Mouse (Mus musculus) v-Abl transformed pro-B cells (cell line): ENCODE data around the gene Ankrd35.

Experiments
- in situ Hi-C, 2 experiments: fragments of 400-800 bp; cut with MboI; formaldehyde crosslinking; loops; one replicate each; pipeline ENCODE4 v1.15.1; 2025; ENCODE audit not compliant: unreplicated experiment in 2 of 2

The Ankrd35 gene

DNA sequence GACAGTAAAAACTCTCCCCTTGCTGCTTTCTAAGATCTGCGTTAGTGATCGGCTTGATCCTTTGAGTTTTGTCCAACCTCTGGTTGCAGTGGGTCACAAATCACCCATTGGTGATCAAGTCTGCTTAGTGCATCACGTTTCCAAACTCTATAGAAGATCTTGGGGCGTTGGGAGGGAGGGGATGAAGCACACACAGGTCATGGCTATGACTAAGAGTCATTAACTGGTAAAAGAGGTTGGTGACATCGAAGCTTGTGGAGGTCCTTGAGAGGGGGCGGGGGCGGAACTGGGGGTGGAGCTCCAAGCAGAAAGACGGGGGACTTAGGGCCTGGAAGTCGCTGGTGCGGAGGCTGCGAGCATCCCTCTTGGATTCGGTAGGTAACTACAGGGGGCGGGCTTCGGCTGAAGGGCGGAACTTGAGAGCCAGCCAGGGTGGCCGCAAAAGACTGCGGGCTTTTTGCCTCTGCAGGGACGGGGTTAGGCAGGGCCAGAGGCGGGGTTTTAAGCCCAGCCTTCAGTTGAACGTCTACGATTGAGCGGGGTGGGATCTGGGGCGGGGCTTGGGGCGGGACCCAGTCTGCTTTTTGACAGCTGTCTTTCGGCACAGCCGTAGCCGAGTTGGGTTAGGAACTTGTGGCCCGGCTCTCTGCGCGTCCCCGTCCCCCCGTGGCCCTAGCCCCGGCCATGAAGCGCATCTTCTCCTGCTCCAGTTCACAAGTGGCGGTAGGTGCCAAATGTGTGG lies at the start of gene Ankrd35:
Gene Ankrd35 (plus strand): TSS at position 405 of the 742 bp plus-strand sequence.
- in situ Hi-C loops: loop anchor here in 1 of 2 experiments (5.0 kb wide), 1 partner anchor 32 kb away; no protein-coding TSS in a partner anchor

DNA sequence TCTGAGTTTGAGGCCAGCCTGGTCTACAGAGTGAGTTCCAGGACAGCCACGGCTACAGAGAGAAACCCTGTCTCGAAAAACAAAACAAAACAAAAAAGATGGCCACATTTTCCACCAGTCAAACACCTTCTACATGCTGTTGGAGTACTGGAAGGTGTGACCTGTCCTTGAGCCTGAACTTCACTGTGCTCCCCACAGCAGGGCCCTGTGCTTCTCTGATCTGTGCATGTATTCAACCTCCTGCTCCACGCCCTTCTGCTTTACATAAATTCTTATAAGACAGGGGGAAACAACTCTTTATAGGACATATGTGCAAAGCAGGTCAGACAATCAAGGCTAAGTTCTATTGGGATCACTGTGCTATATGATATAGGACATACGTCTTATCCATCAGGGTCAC lies 46.7 kb upstream of the Ankrd35 start:
- in situ Hi-C loops: no loop called here

DNA sequence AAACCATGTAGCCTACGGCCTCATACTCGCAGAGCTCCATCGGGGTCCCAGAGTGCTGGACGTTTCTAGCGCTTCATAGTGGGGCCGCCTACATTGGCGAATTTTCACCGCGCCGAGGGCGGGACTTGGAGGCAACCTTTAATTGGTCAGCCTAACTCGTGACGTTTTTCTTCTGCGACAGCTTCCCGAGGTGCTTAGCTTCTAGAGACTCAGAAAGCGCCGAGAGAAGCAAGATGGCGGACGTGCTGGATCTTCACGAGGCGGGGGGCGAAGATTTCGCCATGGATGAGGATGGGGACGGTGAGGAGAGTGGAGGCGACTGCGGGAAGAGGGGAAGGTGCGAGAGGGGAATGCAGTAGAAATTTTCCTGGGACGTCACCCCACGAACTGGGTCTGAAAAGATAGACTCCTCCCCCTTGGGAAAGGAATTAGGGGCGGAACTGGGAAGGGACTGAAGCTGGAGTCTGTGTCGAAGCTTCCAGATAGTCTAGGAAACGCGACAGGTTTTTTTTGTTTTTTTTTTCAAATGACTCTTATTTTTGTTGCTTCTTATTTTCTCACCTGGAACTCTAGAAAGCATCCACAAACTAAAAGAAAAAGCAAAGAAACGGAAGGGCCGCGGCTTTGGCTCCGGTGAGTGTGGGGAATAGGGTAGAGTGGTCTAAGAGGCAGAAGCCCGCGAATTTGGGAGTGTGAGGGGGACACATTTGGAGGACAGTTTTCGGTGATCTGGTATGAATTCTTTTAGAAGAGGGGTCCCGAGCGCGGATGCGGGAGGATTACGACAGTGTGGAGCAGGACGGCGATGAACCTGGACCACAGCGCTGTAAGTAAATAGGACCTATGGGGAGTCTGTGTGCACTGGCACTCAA lies 40.0 kb upstream of the Ankrd35 start, which contains the start of gene Rbm8a:
Gene Rbm8a (plus strand): TSS at position 205 of the 872 bp plus-strand sequence.
- in situ Hi-C loops: loop anchor here (5.0 to 25.0 kb wide), 2 partner anchors 48 to 343 kb away; partner anchors contain the start of gene Fcgr1 (in 2 of the 2)

DNA sequence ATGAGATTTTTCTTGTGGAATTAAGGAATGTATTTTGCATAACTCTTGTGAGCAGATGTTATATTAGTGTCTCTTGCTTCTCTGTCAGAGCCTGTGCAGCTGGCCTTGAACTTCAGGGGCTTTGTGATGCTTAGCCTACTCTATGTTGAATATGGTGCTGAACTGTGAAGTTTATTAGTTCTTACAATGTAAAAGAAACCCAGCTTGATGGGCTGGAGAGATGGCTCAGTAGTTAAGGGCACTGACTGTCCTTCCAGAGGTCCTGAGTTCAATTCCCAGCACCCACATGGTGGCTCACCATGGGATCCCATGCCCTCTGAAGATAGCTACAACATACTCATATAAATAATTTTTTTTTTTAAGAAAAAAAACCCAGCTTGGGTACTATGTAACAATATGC lies 37.9 kb upstream of the Ankrd35 start:
- in situ Hi-C loops: loop anchor here (5.0 to 25.0 kb wide), 2 partner anchors 50 to 345 kb away; partner anchors contain the start of gene Fcgr1 (in 2 of the 2)

DNA sequence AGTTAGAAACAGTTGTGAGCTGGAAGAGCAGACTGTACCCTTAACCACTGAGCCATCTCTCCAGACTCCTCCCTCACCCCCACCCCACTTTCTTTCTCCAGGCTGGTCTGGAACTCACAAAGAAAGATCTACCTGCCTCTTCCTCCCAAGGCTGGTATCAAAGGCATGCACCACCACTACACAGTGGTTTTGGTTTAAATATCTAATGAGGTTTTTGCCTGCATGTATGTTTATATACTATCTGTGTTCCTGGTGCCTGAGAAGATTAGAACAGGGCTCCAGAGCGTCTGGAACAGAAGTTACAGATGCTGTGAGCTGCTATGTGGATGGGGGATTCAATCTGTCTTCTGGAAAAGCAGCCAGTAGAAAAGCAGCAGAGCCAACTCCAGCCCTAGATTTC lies 35.9 kb upstream of the Ankrd35 start:
- in situ Hi-C loops: loop anchor here (5.0 to 25.0 kb wide), 2 partner anchors 52 to 347 kb away; partner anchors contain the start of gene Fcgr1 (in 2 of the 2)

DNA sequence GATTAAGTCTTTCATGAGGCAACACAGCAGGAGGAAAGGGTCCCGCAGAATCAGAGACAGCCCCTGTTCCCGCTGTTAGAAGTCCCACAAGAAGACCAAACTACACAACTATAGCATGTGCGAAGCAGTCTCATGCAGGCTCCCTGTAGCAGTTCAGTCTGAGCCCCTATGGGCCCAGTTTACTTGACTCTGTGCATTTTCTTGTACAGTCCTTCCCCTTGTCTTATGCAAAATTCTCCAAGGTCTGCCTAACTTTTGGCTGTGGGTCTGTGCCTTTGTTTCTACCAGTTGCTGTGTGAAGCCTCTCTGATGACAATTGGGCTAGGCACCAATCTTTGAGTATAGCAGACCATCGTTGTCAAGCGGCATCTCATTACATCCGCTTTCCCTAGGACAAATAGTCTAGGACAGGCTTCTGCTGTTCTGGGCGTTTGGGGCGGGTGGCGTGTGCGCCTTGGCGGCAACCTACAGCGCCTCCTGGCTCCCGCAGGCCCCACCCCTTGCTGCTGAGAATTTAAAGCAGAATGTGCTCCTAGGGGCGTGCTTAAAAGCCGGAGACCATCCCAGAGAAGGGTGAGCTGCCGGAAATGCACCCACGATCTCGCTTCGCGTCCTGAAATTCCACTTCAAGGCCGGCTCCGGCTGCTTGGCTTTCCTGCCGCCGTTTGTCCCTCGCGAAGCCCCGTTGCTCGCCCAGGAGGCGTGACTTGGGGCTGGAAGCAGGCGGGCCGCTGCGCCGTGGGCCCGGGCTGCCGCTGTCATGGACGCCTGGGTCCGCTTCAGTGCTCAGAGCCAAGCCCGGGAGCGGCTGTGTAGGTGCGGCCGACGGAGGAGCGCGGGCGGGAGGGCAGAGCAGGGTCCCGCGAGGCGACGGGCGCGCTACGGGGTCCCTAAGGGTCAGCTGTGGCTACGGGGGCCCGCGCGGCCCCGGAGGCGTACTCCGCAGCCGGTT lies 34.7 kb upstream of the Ankrd35 start, which contains the start of the genes Pex11b and Gm42957:
Gene Pex11b (plus strand): TSS at position 449 of the 952 bp plus-strand sequence.
Gene Gm42957 (plus strand): TSS at position 547 of the 952 bp plus-strand sequence.
- in situ Hi-C loops: loop anchor here (5.0 to 25.0 kb wide), 2 partner anchors 53 to 348 kb away; partner anchors contain the start of gene Fcgr1 (in 2 of the 2)

DNA sequence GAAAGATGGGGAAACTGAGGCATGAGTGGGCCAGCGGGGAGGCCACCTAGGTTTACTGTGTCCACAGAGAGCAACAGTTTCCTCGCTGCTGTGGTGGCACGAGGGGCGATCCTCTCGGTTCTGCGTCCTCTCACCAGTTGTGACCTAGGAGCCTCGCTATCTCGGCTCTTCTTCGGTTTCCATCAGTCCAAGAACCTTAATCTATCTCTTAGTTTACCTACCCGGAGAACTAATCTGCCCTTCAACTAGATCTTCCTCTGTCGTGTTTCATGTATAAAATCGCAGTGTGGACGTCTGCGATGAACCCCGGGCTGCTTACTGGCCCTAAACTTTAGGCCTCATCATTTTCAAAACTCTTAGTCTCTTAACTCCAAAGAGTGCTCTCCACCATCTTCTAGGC lies 34.0 kb upstream of the Ankrd35 start:
- in situ Hi-C loops: loop anchor here (25.0 kb wide), 1 partner anchor 349 kb away; the partner anchor contains the start of gene Fcgr1 (in 2 of the 2)

DNA sequence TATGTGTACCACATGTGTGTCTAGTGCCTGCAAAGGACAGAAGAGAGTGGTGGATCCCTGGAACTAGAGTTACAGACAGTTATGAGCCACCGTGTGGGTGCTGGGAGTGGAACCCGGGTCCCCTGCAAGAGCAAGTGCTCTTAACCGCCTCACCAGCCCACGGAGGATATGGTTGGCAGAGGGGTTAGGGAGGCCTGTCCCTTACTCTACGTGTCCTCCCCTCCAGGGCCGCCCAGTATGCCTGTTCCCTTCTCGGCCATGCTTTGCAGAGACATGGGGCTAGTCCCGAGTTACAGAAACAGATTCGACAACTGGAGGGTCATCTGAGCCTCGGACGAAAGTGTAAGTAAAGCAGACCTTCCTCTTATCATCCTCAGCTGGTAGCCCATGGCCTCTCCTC lies 33.5 kb upstream of the Ankrd35 start:
- in situ Hi-C loops: loop anchor here (25.0 kb wide), 1 partner anchor 349 kb away; the partner anchor contains the start of gene Fcgr1 (in 2 of the 2)

DNA sequence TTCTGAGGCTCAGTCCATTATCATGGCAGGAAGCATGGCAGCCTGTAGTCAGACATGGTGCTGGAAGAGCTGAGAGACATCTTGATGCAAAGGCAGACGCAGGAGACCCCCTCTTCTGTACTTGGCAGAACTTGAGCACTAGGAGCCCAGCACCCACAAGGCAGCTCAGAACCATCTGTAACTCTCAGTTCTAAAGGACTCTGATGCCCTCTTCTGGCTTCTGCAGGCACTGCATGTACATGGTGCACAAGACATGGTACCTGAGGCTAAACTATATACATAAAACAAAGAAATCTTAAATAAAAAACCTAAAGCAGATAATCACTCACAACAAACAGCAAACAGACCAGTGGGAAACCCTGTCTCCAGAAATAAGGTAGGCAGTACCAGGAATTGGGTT lies 30.7 kb upstream of the Ankrd35 start:
- in situ Hi-C loops: loop anchor here (25.0 kb wide), 1 partner anchor 352 kb away; the partner anchor contains the start of gene Fcgr1 (in 2 of the 2)

DNA sequence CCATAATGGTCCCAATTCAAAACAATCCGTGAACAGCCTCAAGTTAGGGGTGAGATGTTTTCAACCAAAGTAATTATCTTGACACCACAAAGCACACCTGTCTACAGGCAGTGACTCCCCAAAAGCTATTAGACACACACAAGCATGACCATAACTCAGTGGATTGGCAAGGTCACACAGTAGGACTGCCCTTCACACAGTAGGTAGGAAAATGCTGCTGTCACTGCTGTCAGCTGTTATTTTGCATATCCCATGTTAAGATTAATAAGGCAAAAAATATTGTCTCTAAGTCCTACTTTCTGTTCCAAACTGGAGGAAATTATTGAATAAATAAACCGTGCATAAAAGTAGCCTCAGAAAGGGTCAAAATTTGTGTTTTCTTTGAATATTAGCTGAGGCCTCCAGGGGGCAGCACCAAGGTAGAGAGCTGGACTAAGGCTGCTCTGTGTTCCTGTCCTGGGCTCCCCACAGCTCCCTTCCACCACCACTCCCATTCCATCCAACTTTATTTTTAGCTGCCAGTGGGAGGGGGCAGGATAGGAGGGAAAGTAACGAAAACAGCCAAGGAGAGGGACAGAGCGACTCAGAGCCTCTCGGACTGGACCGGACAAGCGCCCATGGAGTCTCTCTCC lies 24.8 kb upstream of the Ankrd35 start, which contains the start of gene Itga10:
Gene Itga10 (plus strand): TSS at position 567 of the 632 bp plus-strand sequence.
- in situ Hi-C loops: loop anchor here (5.0 to 25.0 kb wide), 2 partner anchors 57 to 358 kb away; partner anchors contain the start of gene Fcgr1 (in 2 of the 2)

DNA sequence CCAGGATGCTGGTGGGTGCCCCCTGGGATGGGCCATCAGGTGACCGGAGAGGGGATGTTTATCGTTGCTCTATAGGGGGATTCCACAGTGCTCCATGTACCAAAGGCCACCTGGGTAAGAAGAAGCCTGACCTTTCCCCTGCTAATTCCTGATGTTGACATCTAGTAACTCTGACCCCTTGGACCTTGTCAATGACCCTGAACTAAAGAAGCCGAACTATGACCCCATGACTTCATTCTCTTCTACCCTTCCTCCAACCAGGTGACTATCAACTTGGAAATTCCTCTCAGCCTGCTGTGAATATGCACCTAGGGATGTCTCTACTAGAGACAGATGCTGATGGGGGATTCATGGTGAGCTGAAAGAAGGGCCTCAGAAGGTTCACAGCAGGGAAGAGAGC lies 22.6 kb upstream of the Ankrd35 start:
- in situ Hi-C loops: loop anchor here (5.0 to 25.0 kb wide), 2 partner anchors 55 to 360 kb away; partner anchors contain the start of gene Fcgr1 (in 2 of the 2)

DNA sequence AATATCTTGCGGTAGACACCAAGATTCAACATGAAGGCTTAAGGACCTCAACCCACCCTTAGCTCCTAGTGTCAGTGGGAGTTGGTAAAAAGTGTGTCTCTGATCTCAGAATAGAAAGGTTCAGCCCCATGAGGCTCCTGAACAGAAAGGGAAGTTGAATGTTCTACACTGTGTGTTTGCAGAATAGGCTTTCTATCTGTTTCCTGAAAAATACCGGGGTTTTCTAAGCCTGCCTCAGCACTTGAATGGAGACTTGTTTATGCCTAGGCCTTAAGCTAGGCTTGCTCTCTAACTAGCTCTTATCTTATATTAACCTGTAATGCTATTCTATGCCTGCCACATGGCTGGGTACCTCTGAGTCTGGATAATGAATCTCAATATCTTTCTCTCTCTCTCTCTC lies 9.0 kb upstream of the Ankrd35 start:
- in situ Hi-C loops: no loop called here

DNA sequence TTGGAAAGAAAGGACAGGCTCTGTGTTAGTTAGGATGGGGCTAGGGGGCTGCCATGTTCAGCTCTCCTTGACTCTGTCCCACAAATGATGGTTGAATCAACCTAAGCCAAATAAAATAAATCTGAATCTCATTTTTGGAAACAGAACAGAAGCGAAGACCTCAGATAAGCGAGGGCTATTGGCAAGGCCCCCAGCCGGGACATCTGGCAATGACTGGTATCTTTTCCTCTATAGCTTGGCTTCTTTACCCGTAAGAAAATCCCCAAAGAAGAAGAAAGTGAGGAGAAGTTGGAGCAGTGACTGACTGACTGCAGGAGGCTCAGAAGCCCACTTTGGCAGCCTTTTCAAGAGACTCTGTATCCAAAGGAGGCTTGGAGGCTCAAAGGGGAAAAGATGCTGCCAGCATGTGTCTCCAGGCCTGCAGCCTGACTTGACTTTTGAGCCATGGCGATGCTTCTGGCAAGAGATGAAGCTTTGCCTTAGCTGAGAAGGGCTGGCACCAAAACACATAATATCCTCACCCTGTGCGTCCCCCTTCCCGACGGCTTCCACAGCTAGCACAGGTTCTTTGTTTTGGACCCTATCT lies 7.1 kb upstream of the Ankrd35 start:
- in situ Hi-C loops: no loop called here

DNA sequence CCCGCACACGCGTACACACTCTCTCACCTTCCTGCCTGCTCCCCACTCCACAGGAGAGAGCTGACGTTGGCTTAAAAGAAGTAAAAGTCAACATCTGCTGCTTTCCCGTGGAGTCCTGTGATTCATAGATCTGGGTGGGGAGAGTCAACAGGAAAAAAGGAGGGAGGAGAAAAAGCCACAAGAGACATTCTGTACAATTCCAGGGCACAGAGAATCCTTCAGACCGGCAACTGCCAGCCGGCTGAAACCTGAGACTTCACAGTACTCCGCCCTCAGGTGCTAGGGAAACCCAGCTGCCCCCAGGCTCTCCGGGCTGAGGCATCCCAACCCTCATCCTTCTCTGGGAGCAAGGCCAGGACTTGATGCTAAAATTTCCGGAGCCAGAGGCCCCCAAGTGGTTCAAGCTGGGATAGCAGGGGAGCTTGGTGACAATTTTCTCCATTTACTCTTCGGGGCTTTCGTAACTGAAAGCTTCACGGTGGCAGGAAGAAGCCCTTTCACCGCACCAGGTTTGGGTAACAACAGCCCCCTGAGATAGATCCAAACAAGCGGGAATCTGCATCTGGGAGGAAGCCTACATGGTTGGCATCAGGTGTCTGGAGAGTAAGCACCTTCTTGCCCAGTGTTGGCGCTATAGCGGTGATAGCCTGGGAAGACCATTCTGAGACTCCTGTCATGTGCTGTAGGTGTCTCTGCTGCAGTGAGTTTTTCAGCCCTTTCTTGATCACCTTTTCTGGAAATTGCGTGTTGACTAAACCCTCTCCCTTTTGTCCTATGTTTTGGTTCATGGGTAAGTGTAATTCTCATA lies 6.3 kb upstream of the Ankrd35 start:
- in situ Hi-C loops: no loop called here

DNA sequence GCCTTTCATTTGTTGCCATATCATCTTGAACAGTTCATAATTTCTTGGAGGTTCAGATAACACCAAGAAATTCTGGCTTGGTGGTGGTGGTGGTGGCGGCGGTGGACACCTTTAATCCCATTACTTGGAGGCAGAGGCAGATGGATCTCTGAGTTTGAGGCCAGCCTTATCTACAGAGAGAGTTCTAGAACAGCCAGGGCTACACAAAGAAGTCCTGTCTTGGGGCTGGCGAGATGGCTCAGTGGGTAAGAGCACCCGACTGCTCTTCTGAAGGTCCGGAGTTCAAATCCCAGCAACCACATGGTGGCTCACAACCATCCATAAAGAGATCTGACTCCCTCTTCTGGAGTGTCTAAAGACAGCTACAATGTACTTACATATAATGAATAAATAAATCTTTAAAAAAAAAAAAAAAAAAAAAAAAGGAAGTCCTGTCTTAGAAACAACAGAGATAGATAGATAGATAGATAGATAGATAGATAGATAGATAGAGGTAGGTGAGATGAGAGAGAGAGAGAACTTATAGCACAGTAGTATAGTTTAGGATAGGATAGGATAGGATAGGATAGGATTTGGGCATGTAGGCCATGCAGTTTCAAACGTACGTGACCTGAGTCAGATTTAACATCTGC lies 4.1 kb upstream of the Ankrd35 start:
- in situ Hi-C loops: loop anchor here in 1 of 2 experiments (5.0 kb wide), 1 partner anchor 36 kb away; no protein-coding TSS in a partner anchor

DNA sequence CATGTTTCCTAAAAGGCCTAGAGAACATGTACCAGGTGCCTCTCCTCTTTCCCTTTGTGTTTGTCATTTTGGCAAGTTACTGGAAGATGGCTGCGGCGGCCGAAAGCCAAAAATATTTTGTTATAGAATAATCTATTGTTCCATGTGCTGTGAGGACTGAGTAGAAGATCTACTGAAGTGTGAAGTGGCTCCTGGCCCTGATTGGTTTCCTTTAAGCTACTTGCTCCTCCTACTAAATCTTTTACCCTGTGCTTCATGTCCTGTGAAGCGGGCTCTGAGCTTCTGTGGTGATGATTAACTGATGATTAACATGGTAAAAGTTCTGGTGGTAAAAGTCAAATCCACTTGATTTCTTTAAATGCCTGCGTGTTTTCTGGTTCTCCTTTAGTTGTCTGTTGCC lies 3.0 kb upstream of the Ankrd35 start:
- in situ Hi-C loops: loop anchor here in 1 of 2 experiments (5.0 kb wide), 1 partner anchor 35 kb away; no protein-coding TSS in a partner anchor

DNA sequence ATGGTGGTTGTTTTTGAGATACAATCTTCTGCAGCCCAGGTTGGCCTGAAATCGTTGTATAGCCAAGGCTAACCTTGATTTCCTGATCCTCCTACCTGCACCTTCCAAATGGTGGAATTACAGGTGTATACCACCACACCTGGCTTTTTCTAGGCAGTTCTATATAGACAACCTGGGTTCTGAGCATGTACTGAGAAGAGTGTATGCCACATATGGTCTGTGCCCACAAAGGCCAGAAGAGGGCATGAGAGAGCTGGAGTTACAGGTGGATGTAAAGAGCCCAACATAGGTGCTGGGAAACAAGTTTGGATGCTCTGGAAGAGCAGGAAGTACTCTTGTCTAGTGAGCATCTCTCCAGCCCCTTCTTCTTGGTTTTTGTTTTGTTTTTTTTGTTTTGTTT lies 2.6 kb upstream of the Ankrd35 start:
- in situ Hi-C loops: loop anchor here in 1 of 2 experiments (5.0 kb wide), 1 partner anchor 35 kb away; no protein-coding TSS in a partner anchor
